Mouse (Mus musculus) layer of hippocampus, adult 2 months (tissue): Measurements from ENCODE around the gene Zc3h8. TPM values are rescaled to one million over a fixed set of nuclear protein-coding genes. Genes with fewer than 3 reads are reported as not detected.

ENCODE experiments used
- DNase-seq, 2 experiments: peaks; one replicate each; pipeline ENCODE4 v3.0.0; 2022; ENCODE audit warnings: low spot score in 2 of 2
- H3K27ac ChIP-seq: fragments of 200-600 bp; 2 replicates; pipeline ENCODE4 v1.8.1; 2022
- H3K4me3 ChIP-seq: fragments of 200-600 bp; 2 replicates; pipeline ENCODE4 v1.8.1; 2022; ENCODE audit warnings: mild to moderate bottlenecking
- CTCF ChIP-seq: fragments of 200-600 bp; conservative IDR thresholded peaks from 2 replicates; pipeline ENCODE4 v1.8.1; 2022; ENCODE audit warnings: antibody characterized with exemption, mild to moderate bottlenecking, moderate library complexity
- long read RNA-seq, 2 experiments: library from polyadenylated mRNA; stranded (forward); transcript quantifications; one replicate each; pipeline ENCODE4 v2.0.0; 2021; ENCODE audit warnings: borderline mapping rate in 2 of 2
- total RNA-seq, 2 experiments: library from RNA; stranded (reverse); gene quantifications; 2 replicates each; pipeline ENCODE4 v1.2.3; 2021

Zc3h8 gene
- total RNA-seq: 1 to 10 TPM; 4.7 to 5.4 TPM
- long read RNA-seq, experiment 1, transcript Zc3h8-201 (9 exons, 1,624 nt): major isoform, 5 of 11 reads
- long read RNA-seq, experiment 1, partial matches to known transcripts: 2 of 11 reads
- long read RNA-seq, experiment 1, other reads (novel, unspliced or antisense): 4 of 11 reads
- long read RNA-seq, experiment 2, partial matches to known transcripts: 0 of 5 reads
- long read RNA-seq, experiment 2, other reads (novel, unspliced or antisense): 3 of 5 reads

- TF ChIP-seq CTCF: no peak
- H3K4me3 ChIP-seq: peak within 1 kb of the TSS; percentile 86
- DNase-seq: peak; percentile 96 to 97
- H3K27ac ChIP-seq: peak within 1 kb of the TSS; percentile 94
Measured at GRCm38 (mm10) chr2:128943538-128944528, at the start of gene Zc3h8. Zc3h8 (minus strand) TSS chr2:128944077.

GRCm38 (mm10) chr2:128984746-128985145 lies 40.9 kb upstream of the Zc3h8 start:
- Histone ChIP-seq H3K4me3 (no peak overlapping the region), H3K27ac (peak overlapping the region; percentile 57)
- no peak for TF ChIP-seq CTCF
- peak in 1 of 2 experiments; percentile 57 for DNase-seq

- no peak for DNase-seq
- no peak overlapping the region for H3K4me3 ChIP-seq
- no peak for TF ChIP-seq CTCF
- H3K27ac ChIP-seq: no peak overlapping the region
Measured at GRCm38 (mm10) chr2:128975572-128975971, 31.7 kb upstream of the Zc3h8 start.

GRCm38 (mm10) chr2:128972301-128972700 lies 28.4 kb upstream of the Zc3h8 start:
- no peak for DNase-seq
- Histone ChIP-seq H3K4me3 (no peak overlapping the region), H3K27ac (no peak overlapping the region)
- no peak for TF ChIP-seq CTCF

- DNase-seq: no peak
- no peak for TF ChIP-seq CTCF
- H3K4me3 ChIP-seq: peak overlapping the region; percentile 92
- H3K27ac ChIP-seq: peak overlapping the region; percentile 100
Measured at GRCm38 (mm10) chr2:128968475-128969083, 24.7 kb upstream of the Zc3h8 start.

GRCm38 (mm10) chr2:128967661-128968441 lies 24.0 kb upstream of the Zc3h8 start, which contains the start of gene Gm10762:
Gm10762 (minus strand) TSS chr2:128967725.
- Histone ChIP-seq H3K4me3 (peak within 1 kb of the TSS; percentile 92), H3K27ac (peak within 1 kb of the TSS; percentile 100)
- DNase-seq: peak; percentile 36 to 62
- no peak for TF ChIP-seq CTCF

GRCm38 (mm10) chr2:128966641-128967580 lies 23.0 kb upstream of the Zc3h8 start, which contains the start of gene Zc3h6:
Zc3h6 (plus strand) TSS chr2:128967402.
- Histone ChIP-seq H3K4me3 (peak within 1 kb of the TSS; percentile 92), H3K27ac (peak within 1 kb of the TSS; percentile 100)
- TF ChIP-seq CTCF: no peak
- DNase-seq: peak; percentile 97 to 99

GRCm38 (mm10) chr2:128966236-128966635 lies 22.4 kb upstream of the Zc3h8 start:
- Histone ChIP-seq H3K4me3 (peak overlapping the region; percentile 92), H3K27ac (peak overlapping the region; percentile 100)
- DNase-seq: no peak
- no peak for TF ChIP-seq CTCF

- DNase-seq: no peak
- no peak for TF ChIP-seq CTCF
- 0 out of 2 replicates have a peak overlapping the region, but pooled peaks have one; percentile 100 for H3K27ac ChIP-seq
- no peak overlapping the region for H3K4me3 ChIP-seq
Measured at GRCm38 (mm10) chr2:128965505-128966105, 21.7 kb upstream of the Zc3h8 start.

- no peak for DNase-seq
- no peak for TF ChIP-seq CTCF
- no peak overlapping the region for H3K27ac ChIP-seq
- no peak overlapping the region for H3K4me3 ChIP-seq
Measured at GRCm38 (mm10) chr2:128954186-128954585, 10.3 kb upstream of the Zc3h8 start.
